Mouse (Mus musculus): ENCODE measurements around the gene Mr1.

DNA sequence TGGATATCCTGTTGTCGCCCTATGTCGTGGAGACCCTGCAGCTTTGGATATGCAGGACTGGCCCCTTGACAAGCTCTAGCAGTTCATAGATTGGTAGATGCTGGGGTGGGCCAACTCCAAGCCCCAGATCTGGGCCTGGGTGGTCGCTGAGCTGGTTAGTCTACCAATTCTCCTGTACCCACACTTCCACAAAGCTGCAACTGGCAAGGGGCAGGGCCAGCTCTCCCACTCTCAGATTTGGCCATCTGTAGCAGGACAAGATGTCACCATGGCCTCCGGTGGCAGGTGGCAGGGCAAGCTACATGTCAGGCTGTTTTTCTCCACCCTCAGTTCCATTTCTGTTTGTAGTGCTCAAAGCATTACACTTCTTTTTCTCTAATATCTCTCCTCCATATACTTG lies 42.0 kb upstream of the Mr1 start:
- no peak for TF ChIP-seq POLR2A (IDR thresholded peaks at IDR 0.05; ENCODE audit: low read depth, low read length)
- TF ChIP-seq CTCF (IDR thresholded peaks at IDR 0.05; ENCODE audit: extremely low read depth, insufficient read length, insufficient replicate concordance, low read depth, low read length): no peak

All from small intestine, adult 2 months (tissue).